Mouse (Mus musculus): Measurements from ENCODE around the gene Olfr884. TPM values are rescaled to one million over a fixed set of nuclear protein-coding genes. Genes with fewer than 3 reads are reported as not detected.

The Olfr884 gene
- polyA plus RNA-seq (2011; ENCODE audit: insufficient read depth, insufficient read length, low read depth, missing spikeins), result not detected in 2 replicates

DNA sequence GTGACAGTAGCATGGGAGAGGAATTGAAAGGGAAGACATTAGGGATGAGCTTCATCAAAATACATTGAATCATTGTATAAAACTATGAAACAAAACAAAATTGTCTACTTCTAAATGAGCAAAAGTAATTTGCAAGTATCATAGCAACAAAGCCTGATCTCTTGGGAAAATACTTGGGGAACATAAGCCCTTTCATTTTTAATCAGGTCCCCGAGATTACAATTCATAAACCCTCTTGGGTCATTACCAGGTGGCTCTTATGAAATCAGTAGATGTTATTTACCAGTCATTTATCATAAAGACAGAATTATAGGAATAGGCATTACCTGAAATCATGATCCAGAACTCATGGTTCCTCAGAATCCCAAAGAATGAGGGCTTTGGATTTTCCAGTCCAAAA lies at the start of gene Olfr884:
Gene Olfr884, plus strand, starts transcription at position 301 of the 400 bp plus-strand sequence.
- Histone ChIP-seq H3K36me3 (ENCODE audit: control insufficient read depth, insufficient read depth, low read length, poor library complexity, severe bottlenecking) (no peaks in the 10 kb centered on the region), H3K27me3 (ENCODE audit: control insufficient read depth, insufficient read depth, low read length, poor library complexity, severe bottlenecking) (no peaks in the 10 kb centered on the region), H3K9me3 (replicated peaks; ENCODE audit: control insufficient read depth, insufficient read depth, low read length, poor library complexity, severe bottlenecking) (no peaks in the 10 kb centered on the region), H3K27ac (ENCODE audit: insufficient read depth, low read length) (no peak within 1 kb of the TSS), H3K4me3 (ENCODE audit: low read depth, low read length) (no peak within 1 kb of the TSS), H3K9ac (ENCODE audit: low read depth, poor library complexity, severe bottlenecking) (no peak within 1 kb of the TSS), H3K4me1 (ENCODE audit: control insufficient read depth, insufficient read depth, low read length) (no peaks in the 10 kb centered on the region)
- TF ChIP-seq EP300 (IDR thresholded peaks at IDR 0.05; ENCODE audit: insufficient read depth, low read depth, low read length), result no peak
- no peak for TF ChIP-seq CTCF (IDR thresholded peaks at IDR 0.05; ENCODE audit: low read depth, low read length)
- no peak for TF ChIP-seq POLR2A (IDR thresholded peaks at IDR 0.05; ENCODE audit: insufficient read depth, low read length)

DNA sequence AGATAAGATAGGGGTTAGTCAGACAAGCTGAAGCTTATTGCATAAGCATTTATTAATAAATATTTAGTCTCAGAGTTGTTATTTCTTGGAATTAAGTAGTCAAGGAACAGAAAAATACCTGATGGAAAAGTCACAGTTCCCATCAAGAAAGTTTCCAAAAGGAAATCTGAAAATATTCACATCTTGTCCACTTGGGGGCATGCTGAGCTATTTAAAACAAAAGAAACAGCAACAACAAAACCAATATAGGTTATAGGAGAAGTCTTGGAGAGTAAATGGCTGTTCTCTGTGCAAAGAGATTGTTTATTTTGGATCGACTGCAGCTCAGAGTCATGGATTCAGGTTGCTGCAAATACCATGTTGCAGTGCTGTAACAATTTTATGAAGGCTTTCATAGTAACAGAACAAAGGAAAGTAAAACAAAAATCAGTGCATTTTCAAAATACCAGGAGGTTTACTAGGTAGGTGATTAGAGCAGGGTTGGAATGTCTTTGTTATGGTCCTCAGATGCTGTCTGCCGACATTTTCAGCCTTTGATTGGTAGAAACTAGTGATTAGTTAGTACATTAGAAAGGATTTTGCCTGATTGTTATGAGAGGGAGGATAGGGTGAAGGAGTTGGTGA lies 47.7 kb upstream of the Olfr884 start:
- H3K9ac ChIP-seq (ENCODE audit: low read depth, poor library complexity, severe bottlenecking), result no peak overlapping the region
- H3K36me3 ChIP-seq (ENCODE audit: control insufficient read depth, insufficient read depth, low read length, poor library complexity, severe bottlenecking), result no peaks in the 10 kb centered on the region
- H3K4me1 ChIP-seq (ENCODE audit: control insufficient read depth, insufficient read depth, low read length), result no peaks in the 10 kb centered on the region
- TF ChIP-seq CTCF (IDR thresholded peaks at IDR 0.05; ENCODE audit: low read depth, low read length) (no peak), EP300 (IDR thresholded peaks at IDR 0.05; ENCODE audit: insufficient read depth, low read depth, low read length) (no peak), POLR2A (IDR thresholded peaks at IDR 0.05; ENCODE audit: insufficient read depth, low read length) (no peak)
- no peak overlapping the region for H3K4me3 ChIP-seq (ENCODE audit: low read depth, low read length)
- no peaks in the 10 kb centered on the region for H3K9me3 ChIP-seq (replicated peaks; ENCODE audit: control insufficient read depth, insufficient read depth, low read length, poor library complexity, severe bottlenecking)
- H3K27me3 ChIP-seq (ENCODE audit: control insufficient read depth, insufficient read depth, low read length, poor library complexity, severe bottlenecking), result no peaks in the 10 kb centered on the region
- no peak overlapping the region for H3K27ac ChIP-seq (ENCODE audit: insufficient read depth, low read length)

DNA sequence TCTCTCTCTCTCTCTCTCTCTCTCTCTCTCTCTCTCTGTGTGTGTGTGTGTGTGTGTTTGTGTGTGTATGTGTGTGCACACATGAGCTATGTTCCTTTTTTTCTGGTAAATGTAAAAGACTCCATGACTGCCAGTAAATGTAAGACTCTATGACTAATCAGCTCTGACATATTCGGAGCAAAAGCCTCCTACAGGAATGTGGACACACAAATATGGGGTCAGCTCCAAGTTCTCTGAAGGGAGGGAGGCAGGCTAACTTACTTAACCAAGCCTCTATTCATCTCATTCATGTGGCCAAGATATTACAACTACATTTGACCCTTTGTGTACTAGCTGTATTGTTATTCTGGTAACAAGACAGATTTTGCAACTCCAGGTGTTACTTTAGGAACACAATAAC lies 46.3 kb upstream of the Olfr884 start:
- H3K9ac ChIP-seq (ENCODE audit: low read depth, poor library complexity, severe bottlenecking), result no peak overlapping the region
- no peaks in the 10 kb centered on the region for H3K27me3 ChIP-seq (ENCODE audit: control insufficient read depth, insufficient read depth, low read length, poor library complexity, severe bottlenecking)
- no peak overlapping the region for H3K27ac ChIP-seq (ENCODE audit: insufficient read depth, low read length)
- H3K4me3 ChIP-seq (ENCODE audit: low read depth, low read length), result no peak overlapping the region
- no peaks in the 10 kb centered on the region for H3K4me1 ChIP-seq (ENCODE audit: control insufficient read depth, insufficient read depth, low read length)
- no peaks in the 10 kb centered on the region for H3K36me3 ChIP-seq (ENCODE audit: control insufficient read depth, insufficient read depth, low read length, poor library complexity, severe bottlenecking)
- no peaks in the 10 kb centered on the region; the same call in 1 of the 2 replicates for H3K9me3 ChIP-seq (replicated peaks; ENCODE audit: control insufficient read depth, insufficient read depth, low read length, poor library complexity, severe bottlenecking)
- no peak for TF ChIP-seq CTCF (IDR thresholded peaks at IDR 0.05; ENCODE audit: low read depth, low read length)
- no peak for TF ChIP-seq POLR2A (IDR thresholded peaks at IDR 0.05; ENCODE audit: insufficient read depth, low read length)
- TF ChIP-seq EP300 (IDR thresholded peaks at IDR 0.05; ENCODE audit: insufficient read depth, low read depth, low read length), result no peak

DNA sequence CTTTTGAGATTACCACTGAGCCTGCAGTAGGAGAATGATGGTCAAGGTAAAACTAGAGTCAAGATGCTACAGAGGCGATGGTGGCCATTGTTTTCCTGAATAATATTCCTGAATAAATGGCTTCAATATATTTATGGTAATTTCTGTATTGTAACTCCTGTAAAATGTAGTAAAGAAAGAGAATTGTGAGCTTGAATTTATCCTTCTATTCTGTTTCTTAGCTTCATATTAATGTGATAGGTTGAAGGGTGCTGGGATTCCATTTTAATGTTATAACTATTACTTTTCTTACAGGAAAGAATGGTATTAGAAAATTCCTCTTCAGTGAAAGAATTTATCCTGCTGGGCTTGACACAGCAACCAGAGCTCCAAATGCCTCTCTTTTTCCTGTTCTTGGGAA lies 20.8 kb upstream of the Olfr884 start, which contains the start of gene Olfr883:
Gene Olfr883, plus strand, starts transcription at position 301 of the 400 bp plus-strand sequence.
- TF ChIP-seq CTCF (IDR thresholded peaks at IDR 0.05; ENCODE audit: low read depth, low read length) (no peak), EP300 (IDR thresholded peaks at IDR 0.05; ENCODE audit: insufficient read depth, low read depth, low read length) (no peak), POLR2A (IDR thresholded peaks at IDR 0.05; ENCODE audit: insufficient read depth, low read length) (no peak)
- no peaks in the 10 kb centered on the region for H3K4me1 ChIP-seq (ENCODE audit: control insufficient read depth, insufficient read depth, low read length)
- no peaks in the 10 kb centered on the region for H3K9me3 ChIP-seq (replicated peaks; ENCODE audit: control insufficient read depth, insufficient read depth, low read length, poor library complexity, severe bottlenecking)
- H3K27ac ChIP-seq (ENCODE audit: insufficient read depth, low read length), result no peak within 1 kb of the TSS
- H3K9ac ChIP-seq (ENCODE audit: low read depth, poor library complexity, severe bottlenecking), result no peak within 1 kb of the TSS
- H3K4me3 ChIP-seq (ENCODE audit: low read depth, low read length), result no peak within 1 kb of the TSS
- no peaks in the 10 kb centered on the region; the same call in 1 of the 2 replicates for H3K27me3 ChIP-seq (ENCODE audit: control insufficient read depth, insufficient read depth, low read length, poor library complexity, severe bottlenecking)
- no peaks in the 10 kb centered on the region for H3K36me3 ChIP-seq (ENCODE audit: control insufficient read depth, insufficient read depth, low read length, poor library complexity, severe bottlenecking)

GRCm38 (mm10) chr9:38061022-38061421 lies 14.7 kb downstream of the Olfr884 start, which contains the start of gene Olfr885:
Gene Olfr885 (plus strand): TSS chr9:38061322.
- no peak within 1 kb of the TSS for H3K4me3 ChIP-seq (ENCODE audit: low read depth, low read length)
- no peak within 1 kb of the TSS for H3K9ac ChIP-seq (ENCODE audit: low read depth, poor library complexity, severe bottlenecking)
- TF ChIP-seq EP300 (IDR thresholded peaks at IDR 0.05; ENCODE audit: insufficient read depth, low read depth, low read length) (no peak), CTCF (IDR thresholded peaks at IDR 0.05; ENCODE audit: low read depth, low read length) (no peak), POLR2A (IDR thresholded peaks at IDR 0.05; ENCODE audit: insufficient read depth, low read length) (no peak)
- H3K36me3 ChIP-seq (ENCODE audit: control insufficient read depth, insufficient read depth, low read length, poor library complexity, severe bottlenecking), result no peaks in the 10 kb centered on the region
- no peak within 1 kb of the TSS for H3K27ac ChIP-seq (ENCODE audit: insufficient read depth, low read length)
- H3K27me3 ChIP-seq (ENCODE audit: control insufficient read depth, insufficient read depth, low read length, poor library complexity, severe bottlenecking), result no peaks in the 10 kb centered on the region
- no peaks in the 10 kb centered on the region for H3K9me3 ChIP-seq (replicated peaks; ENCODE audit: control insufficient read depth, insufficient read depth, low read length, poor library complexity, severe bottlenecking)
- no peaks in the 10 kb centered on the region for H3K4me1 ChIP-seq (ENCODE audit: control insufficient read depth, insufficient read depth, low read length)

- H3K9me3 ChIP-seq (replicated peaks; ENCODE audit: control insufficient read depth, insufficient read depth, low read length, poor library complexity, severe bottlenecking), result no peaks in the 10 kb centered on the region
These were observed 37.4 kb downstream of the Olfr884 start, which contains the start of gene Olfr887 for GRCm38 (mm10) chr9:38083772-38084171. Gene Olfr887 (plus strand): TSS chr9:38084072.

More at GRCm38 (mm10) chr9:38083772-38084171, 37.4 kb downstream of the Olfr884 start, which contains the start of gene Olfr887:
- Histone ChIP-seq H3K36me3 (ENCODE audit: control insufficient read depth, insufficient read depth, low read length, poor library complexity, severe bottlenecking) (no peaks in the 10 kb centered on the region), H3K27me3 (ENCODE audit: control insufficient read depth, insufficient read depth, low read length, poor library complexity, severe bottlenecking) (no peaks in the 10 kb centered on the region), H3K4me3 (ENCODE audit: low read depth, low read length) (no peak within 1 kb of the TSS), H3K27ac (ENCODE audit: insufficient read depth, low read length) (no peak within 1 kb of the TSS), H3K9ac (ENCODE audit: low read depth, poor library complexity, severe bottlenecking) (no peak within 1 kb of the TSS), H3K4me1 (ENCODE audit: control insufficient read depth, insufficient read depth, low read length) (no peaks in the 10 kb centered on the region)
- TF ChIP-seq EP300 (IDR thresholded peaks at IDR 0.05; ENCODE audit: insufficient read depth, low read depth, low read length) (no peak), POLR2A (IDR thresholded peaks at IDR 0.05; ENCODE audit: insufficient read depth, low read length) (no peak), CTCF (IDR thresholded peaks at IDR 0.05; ENCODE audit: low read depth, low read length) (no peak)

Other genes with a start within 250 kb of the Olfr884 start
- not detected in 2 replicates for gene Olfr876, start 243.5 kb upstream of the Olfr884 start, polyA plus RNA-seq (2011; ENCODE audit: insufficient read depth, insufficient read length, low read depth, missing spikeins)
- gene Olfr877, start 192.3 kb upstream of the Olfr884 start, polyA plus RNA-seq (2011; ENCODE audit: insufficient read depth, insufficient read length, low read depth, missing spikeins), result not detected in 2 replicates
- gene Olfr145, start 149.8 kb upstream of the Olfr884 start, polyA plus RNA-seq (2011; ENCODE audit: insufficient read depth, insufficient read length, low read depth, missing spikeins), result not detected in 2 replicates
- not detected in 2 replicates for gene Olfr878, start 128.7 kb upstream of the Olfr884 start, polyA plus RNA-seq (2011; ENCODE audit: insufficient read depth, insufficient read length, low read depth, missing spikeins)
- gene Olfr881, start 54.7 kb upstream of the Olfr884 start, polyA plus RNA-seq (2011; ENCODE audit: insufficient read depth, insufficient read length, low read depth, missing spikeins), result not detected in 2 replicates
- not detected in 2 replicates for gene Olfr883, start 20.7 kb upstream of the Olfr884 start, polyA plus RNA-seq (2011; ENCODE audit: insufficient read depth, insufficient read length, low read depth, missing spikeins)
- not detected in 2 replicates for gene Olfr885, start 14.8 kb downstream of the Olfr884 start, polyA plus RNA-seq (2011; ENCODE audit: insufficient read depth, insufficient read length, low read depth, missing spikeins)
- not detected in 2 replicates for gene Olfr887, start 37.5 kb downstream of the Olfr884 start, polyA plus RNA-seq (2011; ENCODE audit: insufficient read depth, insufficient read length, low read depth, missing spikeins)
- not detected in 2 replicates for gene Olfr888, start 61.6 kb downstream of the Olfr884 start, polyA plus RNA-seq (2011; ENCODE audit: insufficient read depth, insufficient read length, low read depth, missing spikeins)
- not detected in 2 replicates for gene Olfr889, start 68.6 kb downstream of the Olfr884 start, polyA plus RNA-seq (2011; ENCODE audit: insufficient read depth, insufficient read length, low read depth, missing spikeins)
- gene Olfr890, start 96.0 kb downstream of the Olfr884 start, polyA plus RNA-seq (2011; ENCODE audit: insufficient read depth, insufficient read length, low read depth, missing spikeins), result not detected in 2 replicates
- gene Olfr891, start 134.3 kb downstream of the Olfr884 start, polyA plus RNA-seq (2011; ENCODE audit: insufficient read depth, insufficient read length, low read depth, missing spikeins), result not detected in 2 replicates
- gene Olfr893, start 161.8 kb downstream of the Olfr884 start, polyA plus RNA-seq (2011; ENCODE audit: insufficient read depth, insufficient read length, low read depth, missing spikeins), result not detected in 2 replicates
- gene Olfr894, start 171.5 kb downstream of the Olfr884 start, polyA plus RNA-seq (2011; ENCODE audit: insufficient read depth, insufficient read length, low read depth, missing spikeins), result not detected in 2 replicates
- not detected in 2 replicates for gene Olfr143, start 206.2 kb downstream of the Olfr884 start, polyA plus RNA-seq (2011; ENCODE audit: insufficient read depth, insufficient read length, low read depth, missing spikeins)
- not detected in 2 replicates for gene Olfr895, start 221.3 kb downstream of the Olfr884 start, polyA plus RNA-seq (2011; ENCODE audit: insufficient read depth, insufficient read length, low read depth, missing spikeins)
- gene Olfr896-ps1, start 244.6 kb downstream of the Olfr884 start, polyA plus RNA-seq (2011; ENCODE audit: insufficient read depth, insufficient read length, low read depth, missing spikeins), result not detected in 2 replicates